Mouse (Mus musculus) ES-Bruce4 (cell line): ENCODE measurements at regions not wholly inside any gene's neighbourhood (a gene's known extent, or its start where the extent isn't known, plus 50 kb on each side); places are given as distances from the start of the nearest gene placed in this dataset.

ENCODE experiments used
- CTCF ChIP-seq: IDR thresholded peaks from one replicate; pipeline ENCODE4 v1.8.1; 2011; ENCODE audit warnings: low read depth, low read length
- POLR2A ChIP-seq: IDR thresholded peaks from one replicate; pipeline ENCODE4 v1.8.1; 2011; ENCODE audit warnings: low read length; ENCODE audit not compliant: insufficient read depth

GRCm38 (mm10) chr12:9091951-9092350 is 62.2 kb downstream of the Ttc32 start:
- TF ChIP-seq CTCF: no peak
- TF ChIP-seq POLR2A: no peak
